ENCODE assay signal across 22 mouse cellular contexts in genomic region chr9:87402010-87402409, GRCm38 (mm10).
DNase-seq lines count a peak whose midpoint lies in the region; ATAC-seq lines count a peak whose summit lies in the region.
"Had no signal": no experiment of that assay in that cellular context is flagged by ENCODE, and none has a peak within 500 bp of the region (broad histone marks: within the 10 kb centered on the region; RNA-seq: fewer than 3 reads in every experiment).

No protein-coding gene starts in this region.

- H3K36me3 ChIP-seq in limb, embryonic 10.5 days, result no peaks in the 10 kb centered on the region
- H3K36me3 ChIP-seq in limb, embryonic 11.5 days (ENCODE audit: control insufficient read depth, insufficient read depth, low read length), result no peaks in the 10 kb centered on the region
- H3K36me3 ChIP-seq in limb, embryonic 13.5 days, result no peaks in the 10 kb centered on the region
- H3K36me3 ChIP-seq: embryonic facial prominence, embryonic 13.5 days; embryonic facial prominence, embryonic 15.5 days; forebrain, embryonic 10.5 days; forebrain, embryonic 12.5 days had no signal

- H3K4me2 ChIP-seq in limb, embryonic 11.5 days (ENCODE audit: low read depth, severe bottlenecking), result no peak overlapping the region
- no peak overlapping the region for H3K4me2 ChIP-seq in limb, embryonic 13.5 days (replicated peaks)
- H3K4me2 ChIP-seq: embryonic facial prominence, embryonic 13.5 days; embryonic facial prominence, embryonic 15.5 days; forebrain, embryonic 12.5 days had no signal

- no peak overlapping the region for H3K9ac ChIP-seq in limb, embryonic 11.5 days (ENCODE audit: low read length)
- H3K9ac ChIP-seq in limb, embryonic 13.5 days, result no peak overlapping the region
- H3K9ac ChIP-seq: embryonic facial prominence, embryonic 13.5 days; embryonic facial prominence, embryonic 15.5 days; forebrain, embryonic 12.5 days had no signal

- H3K27me3 ChIP-seq in limb, embryonic 10.5 days (ENCODE audit: low read depth, poor library complexity, severe bottlenecking), result peaks cover 14% of the 10 kb centered on the region
- H3K27me3 ChIP-seq in limb, embryonic 11.5 days (ENCODE audit: control insufficient read depth, insufficient read depth, low read length), result peaks cover 4% of the 10 kb centered on the region; the same call in 1 of the 2 replicates
- H3K27me3 ChIP-seq in limb, embryonic 13.5 days, result peaks cover 25% of the 10 kb centered on the region
- H3K27me3 ChIP-seq: embryonic facial prominence, embryonic 15.5 days; forebrain, embryonic 12.5 days had no signal

- DNase-seq in limb, embryonic 10.5 days (ENCODE audit: low spot score), result peak; percentile 20
- no peak for DNase-seq in limb, embryonic 11.5 days (ENCODE audit: low spot score)
- DNase-seq in layer of hippocampus, postnatal 10 days (ENCODE audit: low spot score in 2 of 2), result no peak
- DNase-seq: adrenal gland, adult 2 months; adrenal gland, postnatal 10 days; adrenal gland, postnatal 25 days; cerebellum, adult 11 months; cerebellum, adult 18-20 months; cerebellum, adult 8-10 months; cerebellum, adult 9-11 months; cerebellum, postnatal 14 days; cerebellum, postnatal 36 days; embryo, embryonic 11 days had no signal

- H3K27ac ChIP-seq in limb, embryonic 10.5 days, result peak overlapping the region; percentile 53; the same call in 1 of the 2 replicates
- no peak overlapping the region for H3K27ac ChIP-seq in limb, embryonic 11.5 days (replicated peaks; ENCODE audit: low read depth, low read length)
- no peak overlapping the region for H3K27ac ChIP-seq in limb, embryonic 13.5 days
- H3K27ac ChIP-seq: embryonic facial prominence, embryonic 13.5 days; embryonic facial prominence, embryonic 15.5 days; forebrain, embryonic 10.5 days; forebrain, embryonic 12.5 days had no signal

- 63% methylated on average over 3 of the region's 3 CpGs for WGBS in limb, embryonic 10.5 days
- 38% methylated on average over 3 of the region's 3 CpGs for WGBS in limb, embryonic 11.5 days
- 17% methylated on average over 3 of the region's 3 CpGs for WGBS in limb, embryonic 13.5 days

- ATAC-seq in limb, embryonic 11.5 days (ENCODE audit: insufficient number of reproducible peaks, low FRiP score, low TSS enrichment, low read depth), result peak; percentile 73; the same call in 1 of the 2 replicates
- ATAC-seq in limb, embryonic 13.5 days (ENCODE audit: low FRiP score, low read depth), result peak; percentile 83; the same call in 1 of the 2 replicates
- no peak for ATAC-seq in inflammation-experienced regulatory T-cells, adult 6 months
- ATAC-seq in megakaryocyte, adult 5-6 weeks (ENCODE audit: poor library complexity, severe bottlenecking), result no peak
- ATAC-seq: forebrain, embryonic 14.5 days had no signal

- peaks cover 35% of the 10 kb centered on the region for H3K4me1 ChIP-seq in limb, embryonic 10.5 days
- peaks cover 10% of the 10 kb centered on the region; the same call in 1 of the 2 replicates for H3K4me1 ChIP-seq in limb, embryonic 11.5 days (ENCODE audit: control insufficient read depth, insufficient read depth, low read length)
- peaks cover 22% of the 10 kb centered on the region for H3K4me1 ChIP-seq in limb, embryonic 13.5 days
- H3K4me1 ChIP-seq: forebrain, embryonic 10.5 days had no signal

- H3K4me3 ChIP-seq in limb, embryonic 10.5 days, result no peak overlapping the region
- no peak overlapping the region for H3K4me3 ChIP-seq in limb, embryonic 11.5 days (ENCODE audit: low read depth, low read length)
- H3K4me3 ChIP-seq in limb, embryonic 13.5 days, result no peak overlapping the region
- H3K4me3 ChIP-seq: embryonic facial prominence, embryonic 13.5 days; embryonic facial prominence, embryonic 15.5 days; erythroblast, embryonic 14.5 days; forebrain, embryonic 10.5 days; forebrain, embryonic 12.5 days had no signal

- H3K9me3 ChIP-seq in limb, embryonic 10.5 days (replicated peaks), result no peaks in the 10 kb centered on the region
- H3K9me3 ChIP-seq in limb, embryonic 11.5 days (ENCODE audit: control insufficient read depth, low read length), result no peaks in the 10 kb centered on the region
- H3K9me3 ChIP-seq in limb, embryonic 13.5 days, result no peaks in the 10 kb centered on the region; the same call in 1 of the 2 replicates
- H3K9me3 ChIP-seq: embryonic facial prominence, embryonic 13.5 days; embryonic facial prominence, embryonic 15.5 days; forebrain, embryonic 10.5 days; forebrain, embryonic 12.5 days had no signal

Comparison
In these comparisons a context has a peak if more than half of its experiments do, and no peak if none do; other contexts are left out.
1. ATAC-seq: peak in limb, embryonic 11.5 days (single experiment) and limb, embryonic 13.5 days (single experiment); none in inflammation-experienced regulatory T-cells, adult 6 months (single experiment) and megakaryocyte, adult 5-6 weeks (single experiment).